Mouse (Mus musculus): ENCODE measurements around the gene Afap1. TPM values are rescaled to one million over a fixed set of nuclear protein-coding genes. Genes with fewer than 3 reads are reported as not detected.

Afap1 gene
- polyA plus RNA-seq, 1 experiment from 2014 or later: 15.4 TPM

GRCm38 (mm10) chr5:35974265-35974664, 81.1 kb downstream of the Afap1 start:
- Histone ChIP-seq H3K4me3 (replicated peaks) (no peak overlapping the region), H3K27me3 (no peaks in the 10 kb centered on the region), H3K9ac (replicated peaks) (no peak overlapping the region), H3K27ac (no peak overlapping the region), H3K36me3 (peaks cover 76% of the 10 kb centered on the region), H3K4me2 (no peak overlapping the region), H3K4me1 (replicated peaks) (no peaks in the 10 kb centered on the region), H3K9me3 (0 out of 2 replicates have a peak, but pooled peaks cover 3% of the 10 kb centered on the region)
- ATAC-seq (ENCODE audit: insufficient number of reproducible peaks, insufficient read depth, low FRiP score, low TSS enrichment, low read depth): no peak
- 94% methylated on average over 15 of the region's 15 CpGs for WGBS

GRCm38 (mm10) chr5:35975681-35976080, 82.6 kb downstream of the Afap1 start:
- Histone ChIP-seq H3K9ac (replicated peaks) (no peak overlapping the region), H3K27me3 (no peaks in the 10 kb centered on the region), H3K27ac (no peak overlapping the region), H3K9me3 (0 out of 2 replicates have a peak, but pooled peaks cover 4% of the 10 kb centered on the region), H3K4me3 (replicated peaks) (no peak overlapping the region), H3K4me1 (replicated peaks) (peaks cover 10% of the 10 kb centered on the region), H3K36me3 (peaks cover 63% of the 10 kb centered on the region), H3K4me2 (no peak overlapping the region)
- 15% methylated on average over 5 of the region's 5 CpGs for WGBS
- ATAC-seq (ENCODE audit: insufficient number of reproducible peaks, insufficient read depth, low FRiP score, low TSS enrichment, low read depth): no peak

DNA sequence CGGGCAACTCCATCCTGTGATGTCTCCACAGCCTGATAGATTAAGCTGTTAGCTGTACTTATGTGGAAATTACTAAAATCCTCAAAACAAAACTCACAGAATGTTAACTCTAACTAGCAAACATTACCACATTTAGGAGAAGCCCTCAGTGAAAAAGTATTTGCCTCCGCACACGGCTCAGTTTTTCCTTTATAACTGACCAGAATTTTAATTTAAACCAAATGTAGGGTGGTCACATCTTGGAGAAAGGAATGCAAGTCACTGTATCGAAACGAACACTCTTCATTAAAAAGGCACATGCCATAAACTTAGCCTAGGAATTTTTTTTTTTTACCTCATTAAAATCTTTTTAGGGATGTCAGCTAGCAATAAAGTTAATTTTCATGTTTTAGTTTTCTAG, 87.4 kb downstream of the Afap1 start:
- Histone ChIP-seq H3K9ac (replicated peaks) (no peak overlapping the region), H3K4me2 (no peak overlapping the region), H3K36me3 (peaks cover 63% of the 10 kb centered on the region), H3K4me3 (replicated peaks) (no peak overlapping the region), H3K9me3 (0 out of 2 replicates have a peak, but pooled peaks cover 4% of the 10 kb centered on the region), H3K27me3 (no peaks in the 10 kb centered on the region), H3K27ac (peak overlapping the region; percentile 75; the same call in 1 of the 2 replicates), H3K4me1 (replicated peaks) (peaks cover 10% of the 10 kb centered on the region)
- ATAC-seq (ENCODE audit: insufficient number of reproducible peaks, insufficient read depth, low FRiP score, low TSS enrichment, low read depth): no peak
- WGBS: 27% methylated on average over 5 of the region's 5 CpGs

- ATAC-seq (ENCODE audit: insufficient number of reproducible peaks, insufficient read depth, low FRiP score, low TSS enrichment, low read depth): no peak
- Histone ChIP-seq H3K9ac (replicated peaks) (no peak overlapping the region), H3K27me3 (no peaks in the 10 kb centered on the region), H3K36me3 (peaks cover 66% of the 10 kb centered on the region), H3K9me3 (0 out of 2 replicates have a peak, but pooled peaks cover 4% of the 10 kb centered on the region), H3K4me3 (replicated peaks) (no peak overlapping the region), H3K4me2 (no peak overlapping the region), H3K4me1 (replicated peaks) (peaks cover 10% of the 10 kb centered on the region), H3K27ac (no peak overlapping the region)
- 87% methylated on average over 5 of the region's 5 CpGs for WGBS
Measured at GRCm38 (mm10) chr5:35981341-35981740, 88.2 kb downstream of the Afap1 start.

GRCm38 (mm10) chr5:35981976-35982375, 88.9 kb downstream of the Afap1 start:
- Histone ChIP-seq H3K4me2 (no peak overlapping the region), H3K9ac (replicated peaks) (no peak overlapping the region), H3K4me1 (replicated peaks) (peaks cover 10% of the 10 kb centered on the region), H3K27ac (no peak overlapping the region), H3K4me3 (replicated peaks) (no peak overlapping the region), H3K9me3 (0 out of 2 replicates have a peak, but pooled peaks cover 4% of the 10 kb centered on the region), H3K36me3 (peaks cover 66% of the 10 kb centered on the region), H3K27me3 (no peaks in the 10 kb centered on the region)
- ATAC-seq (ENCODE audit: insufficient number of reproducible peaks, insufficient read depth, low FRiP score, low TSS enrichment, low read depth): no peak
- 32% methylated on average over 4 of the region's 4 CpGs for WGBS

DNA sequence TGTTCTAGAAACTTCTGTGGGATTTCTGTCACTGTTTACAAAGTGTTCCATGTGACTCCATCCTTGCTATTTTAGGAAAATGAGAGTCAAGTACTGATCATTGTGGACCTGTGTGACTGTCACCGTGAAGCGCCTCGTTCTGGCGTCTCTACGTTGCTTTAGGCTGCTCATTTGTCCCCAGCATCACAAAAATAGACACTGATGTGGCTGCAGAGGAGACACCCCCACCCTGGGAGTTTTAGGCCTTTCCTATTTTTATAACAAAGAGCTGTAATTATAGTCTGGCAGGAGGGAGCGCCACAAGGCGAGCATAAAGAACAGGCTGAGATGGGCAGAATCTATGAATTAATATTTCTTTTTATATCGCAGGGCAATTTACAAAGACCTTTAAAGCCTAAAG, 92.5 kb downstream of the Afap1 start:
- WGBS: 85% methylated on average over 8 of the region's 8 CpGs
- no peak overlapping the region for H3K4me3 ChIP-seq (replicated peaks)
- no peak overlapping the region for H3K27ac ChIP-seq
- H3K9ac ChIP-seq (replicated peaks): no peak overlapping the region
- H3K9me3 ChIP-seq: no peaks in the 10 kb centered on the region
- peaks cover 78% of the 10 kb centered on the region for H3K36me3 ChIP-seq
- H3K27me3 ChIP-seq: no peaks in the 10 kb centered on the region
- no peak overlapping the region for H3K4me2 ChIP-seq
- no peaks in the 10 kb centered on the region; the same call in 1 of the 2 replicates for H3K4me1 ChIP-seq (replicated peaks)
- ATAC-seq (ENCODE audit: insufficient number of reproducible peaks, insufficient read depth, low FRiP score, low TSS enrichment, low read depth): no peak

DNA sequence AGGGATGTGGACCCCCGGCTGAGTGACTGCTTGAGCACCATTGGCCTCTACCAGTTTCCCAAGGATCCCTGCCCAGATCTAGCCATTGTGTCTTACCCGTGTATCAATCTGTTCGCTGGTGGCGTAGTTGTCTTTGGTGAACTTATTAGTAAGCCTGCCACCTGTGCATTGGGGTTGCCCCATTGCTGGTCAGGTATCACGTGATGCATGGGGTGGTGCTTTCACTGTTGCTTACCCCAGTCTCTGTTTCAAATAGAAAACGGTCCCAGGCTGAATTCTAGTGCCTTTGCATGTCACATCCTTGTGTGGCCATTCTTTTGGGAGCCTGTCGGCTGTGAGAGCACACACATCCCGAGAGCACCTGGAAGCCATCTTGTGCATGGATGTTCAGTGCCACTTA, 95.0 kb downstream of the Afap1 start:
- H3K4me3 ChIP-seq (replicated peaks): no peak overlapping the region
- no peak overlapping the region for H3K4me2 ChIP-seq
- no peak overlapping the region for H3K9ac ChIP-seq (replicated peaks)
- WGBS: 90% methylated on average over 8 of the region's 8 CpGs
- no peak for ATAC-seq (ENCODE audit: insufficient number of reproducible peaks, insufficient read depth, low FRiP score, low TSS enrichment, low read depth)
- no peaks in the 10 kb centered on the region for H3K27me3 ChIP-seq
- H3K36me3 ChIP-seq: peaks cover 80% of the 10 kb centered on the region
- H3K27ac ChIP-seq: no peak overlapping the region
- H3K4me1 ChIP-seq (replicated peaks): no peaks in the 10 kb centered on the region
- H3K9me3 ChIP-seq: no peaks in the 10 kb centered on the region

GRCm38 (mm10) chr5:35989506-35989905, 96.4 kb downstream of the Afap1 start:
- WGBS: 88% methylated on average over 6 of the region's 6 CpGs
- Histone ChIP-seq H3K9ac (replicated peaks) (no peak overlapping the region), H3K27me3 (no peaks in the 10 kb centered on the region), H3K4me1 (replicated peaks) (no peaks in the 10 kb centered on the region), H3K27ac (no peak overlapping the region), H3K9me3 (no peaks in the 10 kb centered on the region), H3K36me3 (peaks cover 80% of the 10 kb centered on the region), H3K4me2 (no peak overlapping the region), H3K4me3 (replicated peaks) (no peak overlapping the region)
- no peak for ATAC-seq (ENCODE audit: insufficient number of reproducible peaks, insufficient read depth, low FRiP score, low TSS enrichment, low read depth)

DNA sequence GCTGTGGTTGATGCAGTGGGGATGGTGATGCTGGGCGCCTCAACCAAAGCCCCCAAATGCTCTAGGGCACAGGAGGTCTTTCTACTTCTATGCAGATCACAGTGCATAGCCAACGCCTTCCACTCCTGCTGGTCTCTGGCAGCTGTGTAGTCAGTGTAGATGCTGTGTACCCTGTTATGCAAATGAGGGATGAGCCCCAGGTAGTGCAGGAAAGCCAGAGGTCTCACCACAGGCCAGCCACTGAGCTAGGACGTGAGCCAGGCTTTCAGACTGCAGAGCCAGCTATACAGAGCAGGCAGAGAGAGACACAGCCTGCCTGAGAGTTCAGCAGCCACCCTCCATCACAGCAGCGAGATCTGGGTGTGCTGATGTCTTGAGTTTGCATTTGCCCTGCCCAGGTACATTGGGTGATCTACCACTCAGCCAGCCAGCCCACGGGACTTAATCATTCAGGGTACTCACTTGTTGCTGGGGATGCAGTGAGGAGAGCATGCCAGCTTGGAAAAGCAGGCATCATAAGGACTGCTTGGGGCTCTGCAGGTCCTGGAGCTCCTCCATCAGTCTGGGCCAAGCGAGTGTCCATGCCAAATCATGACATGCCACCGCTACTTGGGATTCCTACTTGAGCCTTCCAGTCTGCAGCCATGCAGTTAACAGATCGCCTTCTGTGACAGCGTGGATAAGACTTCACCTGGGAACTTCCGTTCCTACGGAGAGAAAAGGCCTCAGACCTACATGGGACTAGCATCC, 97.0 kb downstream of the Afap1 start:
- Histone ChIP-seq H3K36me3 (peaks cover 79% of the 10 kb centered on the region), H3K27ac (no peak overlapping the region)
- WGBS: 86% methylated on average over 11 of the region's 11 CpGs

GRCm38 (mm10) chr5:36003797-36004196, 110.7 kb downstream of the Afap1 start:
- H3K4me3 ChIP-seq (replicated peaks): no peak overlapping the region
- no peaks in the 10 kb centered on the region for H3K27me3 ChIP-seq
- peaks cover 49% of the 10 kb centered on the region for H3K36me3 ChIP-seq
- H3K4me1 ChIP-seq (replicated peaks): 0 out of 2 replicates have a peak, but pooled peaks cover 6% of the 10 kb centered on the region
- WGBS: 87% methylated on average over 10 of the region's 10 CpGs
- no peaks in the 10 kb centered on the region for H3K9me3 ChIP-seq
- no peak for ATAC-seq (ENCODE audit: insufficient number of reproducible peaks, insufficient read depth, low FRiP score, low TSS enrichment, low read depth)
- H3K4me2 ChIP-seq: no peak overlapping the region
- no peak overlapping the region for H3K27ac ChIP-seq
- H3K9ac ChIP-seq (replicated peaks): no peak overlapping the region

More for the DNA sequence above, 97.0 kb downstream of the Afap1 start:
- Histone ChIP-seq H3K4me2 (no peak overlapping the region), H3K27me3 (no peaks in the 10 kb centered on the region), H3K9me3 (no peaks in the 10 kb centered on the region), H3K9ac (replicated peaks) (no peak overlapping the region), H3K4me1 (replicated peaks) (no peaks in the 10 kb centered on the region), H3K4me3 (replicated peaks) (no peak overlapping the region)
- no peak for ATAC-seq (ENCODE audit: insufficient number of reproducible peaks, insufficient read depth, low FRiP score, low TSS enrichment, low read depth)

- Histone ChIP-seq H3K9me3 (no peaks in the 10 kb centered on the region), H3K4me2 (no peak overlapping the region), H3K4me1 (replicated peaks) (0 out of 2 replicates have a peak, but pooled peaks cover 6% of the 10 kb centered on the region), H3K4me3 (replicated peaks) (no peak overlapping the region), H3K27me3 (no peaks in the 10 kb centered on the region), H3K9ac (replicated peaks) (no peak overlapping the region), H3K27ac (no peak overlapping the region), H3K36me3 (peaks cover 27% of the 10 kb centered on the region)
- no peak for ATAC-seq (ENCODE audit: insufficient number of reproducible peaks, insufficient read depth, low FRiP score, low TSS enrichment, low read depth)
- WGBS: 71% methylated on average over 8 of the region's 8 CpGs
Measured at GRCm38 (mm10) chr5:36006106-36006505, 113.0 kb downstream of the Afap1 start.

Measured in limb, embryonic 12.5 days (tissue).